Mouse (Mus musculus): ENCODE measurements around the gene Nrtn. TPM values are rescaled to one million over a fixed set of nuclear protein-coding genes. Genes with fewer than 3 reads are reported as not detected.

Gene Nrtn
- 42.6 and 69.2 TPM in 2 replicates for polyA plus RNA-seq (2012; rRNA removed; ENCODE audit: low replicate concordance)

DNA sequence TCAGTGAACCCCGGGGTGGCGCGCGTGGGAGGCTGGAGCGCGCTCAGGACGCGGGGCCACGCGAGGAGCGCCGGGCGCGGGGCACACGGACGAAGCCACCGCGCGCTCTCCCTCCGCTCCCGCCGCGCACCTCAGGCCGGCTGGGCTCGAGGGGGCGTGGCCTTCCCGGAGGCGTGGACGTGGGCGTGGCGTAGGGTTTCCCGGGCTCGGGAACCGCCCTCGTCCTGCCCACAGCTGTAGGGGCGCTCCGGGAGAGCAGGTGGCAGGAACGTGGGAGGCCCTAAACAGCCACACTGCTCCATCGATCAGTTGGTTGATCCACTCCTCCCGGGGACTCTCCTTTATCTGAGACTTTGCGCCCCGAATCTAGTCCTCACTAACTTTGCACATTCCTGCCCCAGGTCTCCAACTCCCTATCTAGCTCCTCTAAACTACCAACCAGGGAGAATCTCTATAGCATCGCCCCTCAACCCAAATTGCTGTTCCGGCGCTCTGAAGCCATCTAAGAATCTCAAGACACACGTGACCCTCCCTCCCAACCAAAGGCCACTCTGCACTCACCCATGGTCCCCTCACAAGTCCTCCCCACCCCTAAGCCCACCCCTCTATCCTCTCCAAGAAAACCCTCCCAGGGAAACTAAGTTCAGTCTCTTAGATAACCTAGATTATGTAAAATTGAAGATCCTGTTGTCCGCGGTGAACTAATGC is at the start of gene Nrtn:
TSS of gene Nrtn (minus strand) at position 115 of the 708 bp plus-strand sequence.

DNA sequence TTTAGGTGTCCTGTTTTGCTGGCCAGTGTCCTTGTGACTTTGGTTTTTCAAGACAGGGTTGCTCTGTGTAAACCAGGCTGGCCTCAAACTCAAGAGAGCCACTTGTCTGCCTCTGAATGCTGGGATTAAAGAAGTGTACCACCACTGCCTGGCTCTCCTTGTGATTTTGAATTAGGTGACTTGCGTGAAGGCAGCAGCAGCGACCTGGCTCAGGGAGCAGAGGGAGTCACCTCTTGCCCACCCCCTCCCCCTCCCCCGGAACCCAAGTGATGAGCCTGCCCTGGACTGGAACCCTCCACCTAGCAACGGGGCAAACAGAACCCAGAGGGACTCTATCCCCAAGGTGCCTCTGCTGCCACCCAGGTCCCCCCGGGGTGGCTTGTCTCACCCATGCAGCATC is 12.6 kb upstream of the Nrtn start, which contains the start of gene Prr22:
TSS of gene Prr22 (plus strand) at position 301 of the 400 bp plus-strand sequence.

GRCm38 (mm10) chr17:56764474-56765354 is 7.4 kb upstream of the Nrtn start, which contains the start of gene Dus3l:
Gene Dus3l, plus strand, starts transcription at chr17:56764757.

GRCm38 (mm10) chr17:56717363-56718058 is 39.8 kb downstream of the Nrtn start, which contains the start of the genes Ndufa11 and Vmac:
Gene Ndufa11, plus strand, starts transcription at chr17:56717767.
Gene Vmac, minus strand, starts transcription at chr17:56718022.

Other genes starting within 250 kb of the Nrtn start
- not detected in 2 replicates for gene Znrf4, start 245.1 kb downstream of the Nrtn start, polyA plus RNA-seq (2012; rRNA removed; ENCODE audit: low replicate concordance)
- 2.0 and 4.9 TPM in 2 replicates for gene Gm20219, start 203.1 kb downstream of the Nrtn start, polyA plus RNA-seq (2012; rRNA removed; ENCODE audit: low replicate concordance)
- gene Safb2, start 172.9 kb downstream of the Nrtn start, polyA plus RNA-seq (2012; rRNA removed; ENCODE audit: low replicate concordance), result 81.6 and 116 TPM in 2 replicates
- 94.0 and 121 TPM in 2 replicates for gene Safb, start 172.7 kb downstream of the Nrtn start, polyA plus RNA-seq (2012; rRNA removed; ENCODE audit: low replicate concordance)
- 110 and 138 TPM in 2 replicates for gene 2410015M20Rik, start 147.8 kb downstream of the Nrtn start, polyA plus RNA-seq (2012; rRNA removed; ENCODE audit: low replicate concordance)
- gene Rpl36, start 144.1 kb downstream of the Nrtn start, polyA plus RNA-seq (2012; rRNA removed; ENCODE audit: low replicate concordance), result 1,297 and 1,737 TPM in 2 replicates
- 47.0 and 47.8 TPM in 2 replicates for gene Lonp1, start 130.6 kb downstream of the Nrtn start, polyA plus RNA-seq (2012; rRNA removed; ENCODE audit: low replicate concordance)
- 0.21 and 0.26 TPM in 2 replicates for gene Catsperd, start 129.4 kb downstream of the Nrtn start, polyA plus RNA-seq (2012; rRNA removed; ENCODE audit: low replicate concordance)
- gene Ranbp3, start 84.2 kb downstream of the Nrtn start, polyA plus RNA-seq (2012; rRNA removed; ENCODE audit: low replicate concordance), result 54.2 and 59.4 TPM in 2 replicates
- gene Ndufa11, start 39.8 kb downstream of the Nrtn start, polyA plus RNA-seq (2012; rRNA removed; ENCODE audit: low replicate concordance), result 935 and 1,518 TPM in 2 replicates
- 12.6 and 14.3 TPM in 2 replicates for gene Vmac, start 39.5 kb downstream of the Nrtn start, polyA plus RNA-seq (2012; rRNA removed; ENCODE audit: low replicate concordance)
- 52.6 and 66.0 TPM in 2 replicates for gene Dus3l, start 7.2 kb upstream of the Nrtn start, polyA plus RNA-seq (2012; rRNA removed; ENCODE audit: low replicate concordance)
- 6.7 and 10.7 TPM in 2 replicates for gene Prr22, start 12.7 kb upstream of the Nrtn start, polyA plus RNA-seq (2012; rRNA removed; ENCODE audit: low replicate concordance)
- 6.4 and 8.5 TPM in 2 replicates for gene Rfx2, start 73.5 kb upstream of the Nrtn start, polyA plus RNA-seq (2012; rRNA removed; ENCODE audit: low replicate concordance)
- gene Acsbg2, start 116.9 kb upstream of the Nrtn start, polyA plus RNA-seq (2012; rRNA removed; ENCODE audit: low replicate concordance), result not detected in 2 replicates
- gene 1700061G19Rik, start 117.9 kb upstream of the Nrtn start, polyA plus RNA-seq (2012; rRNA removed; ENCODE audit: low replicate concordance), result 0.04 and 0.06 TPM in 2 replicates
- 33.7 and 35.2 TPM in 2 replicates for gene Mllt1, start 177.9 kb upstream of the Nrtn start, polyA plus RNA-seq (2012; rRNA removed; ENCODE audit: low replicate concordance)
- 8.5 and 23.4 TPM in 2 replicates for gene Acer1, start 224.6 kb upstream of the Nrtn start, polyA plus RNA-seq (2012; rRNA removed; ENCODE audit: low replicate concordance)
- gene Clpp, start 232.8 kb upstream of the Nrtn start, polyA plus RNA-seq (2012; rRNA removed; ENCODE audit: low replicate concordance), result 131 and 155 TPM in 2 replicates
- gene Alkbh7, start 239.8 kb upstream of the Nrtn start, polyA plus RNA-seq (2012; rRNA removed; ENCODE audit: low replicate concordance), result 57.0 and 71.1 TPM in 2 replicates
- gene Pspn, start 242.5 kb upstream of the Nrtn start, polyA plus RNA-seq (2012; rRNA removed; ENCODE audit: low replicate concordance), result not detected in 2 replicates